Mouse (Mus musculus) yolk sac, embryonic 10.5 days (tissue): Measurements from ENCODE around the gene Aox2.
"Not testable (repeated sequence)": the region's sequence is repeated elsewhere in the genome, so short reads cannot be mapped to it uniquely, and the experiment has no call there.

Source experiments
- DNase-seq: peaks from one replicate; pipeline ENCODE4 v3.0.0-alpha.2; 2017; ENCODE audit warnings: low spot score

Gene Aox2

DNA sequence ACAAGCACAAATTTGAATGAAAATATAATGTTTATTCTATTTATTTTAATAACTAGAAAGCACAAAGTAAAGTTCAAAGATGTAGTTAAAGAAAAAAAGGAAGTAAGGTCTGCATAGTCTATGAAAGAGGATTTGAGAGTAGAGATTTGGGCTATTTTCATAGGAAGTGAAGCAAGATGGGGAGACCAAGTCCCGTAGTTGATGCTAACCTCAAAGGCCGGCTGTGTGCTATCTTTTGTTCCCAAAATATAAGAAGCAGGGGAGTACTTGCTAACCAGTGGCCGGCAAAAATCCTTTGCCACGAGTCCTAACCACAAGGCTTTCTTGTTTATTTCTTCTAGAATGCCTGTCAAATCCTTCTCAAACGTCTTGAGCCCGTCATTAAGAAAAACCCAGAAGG lies 70.6 kb downstream of the Aox2 start:
- no peak for DNase-seq

DNA sequence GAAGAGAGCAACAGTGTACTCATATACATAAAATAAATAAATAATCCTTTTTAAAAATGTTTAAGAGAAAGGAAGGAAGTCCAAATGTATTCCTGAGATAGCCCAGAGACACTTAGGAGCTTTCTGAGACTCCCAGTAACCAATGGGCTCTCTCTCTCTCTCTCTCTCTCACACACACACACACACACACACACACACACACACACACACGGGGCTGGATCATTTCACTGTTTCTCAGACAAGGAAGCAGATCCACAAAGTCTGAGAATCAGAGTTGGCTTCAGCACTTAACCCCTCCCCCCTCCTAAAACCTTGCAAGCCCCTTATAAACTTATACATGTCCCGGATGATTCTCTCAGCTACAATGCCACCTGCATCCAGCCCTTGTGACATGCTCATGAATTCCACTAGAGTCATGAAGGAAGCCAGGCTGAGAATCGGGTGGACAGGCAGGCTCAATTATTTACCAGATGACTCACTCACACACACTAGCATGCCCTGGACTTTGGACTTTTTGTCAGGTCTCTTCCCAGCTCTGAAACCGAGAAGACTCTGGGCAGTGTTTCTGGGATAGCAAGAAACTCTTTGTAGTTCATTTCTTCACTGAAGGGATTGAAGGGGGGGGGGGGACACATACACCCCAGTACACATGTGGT lies 75.2 kb downstream of the Aox2 start:
- DNase-seq, result peak; percentile 85

DNA sequence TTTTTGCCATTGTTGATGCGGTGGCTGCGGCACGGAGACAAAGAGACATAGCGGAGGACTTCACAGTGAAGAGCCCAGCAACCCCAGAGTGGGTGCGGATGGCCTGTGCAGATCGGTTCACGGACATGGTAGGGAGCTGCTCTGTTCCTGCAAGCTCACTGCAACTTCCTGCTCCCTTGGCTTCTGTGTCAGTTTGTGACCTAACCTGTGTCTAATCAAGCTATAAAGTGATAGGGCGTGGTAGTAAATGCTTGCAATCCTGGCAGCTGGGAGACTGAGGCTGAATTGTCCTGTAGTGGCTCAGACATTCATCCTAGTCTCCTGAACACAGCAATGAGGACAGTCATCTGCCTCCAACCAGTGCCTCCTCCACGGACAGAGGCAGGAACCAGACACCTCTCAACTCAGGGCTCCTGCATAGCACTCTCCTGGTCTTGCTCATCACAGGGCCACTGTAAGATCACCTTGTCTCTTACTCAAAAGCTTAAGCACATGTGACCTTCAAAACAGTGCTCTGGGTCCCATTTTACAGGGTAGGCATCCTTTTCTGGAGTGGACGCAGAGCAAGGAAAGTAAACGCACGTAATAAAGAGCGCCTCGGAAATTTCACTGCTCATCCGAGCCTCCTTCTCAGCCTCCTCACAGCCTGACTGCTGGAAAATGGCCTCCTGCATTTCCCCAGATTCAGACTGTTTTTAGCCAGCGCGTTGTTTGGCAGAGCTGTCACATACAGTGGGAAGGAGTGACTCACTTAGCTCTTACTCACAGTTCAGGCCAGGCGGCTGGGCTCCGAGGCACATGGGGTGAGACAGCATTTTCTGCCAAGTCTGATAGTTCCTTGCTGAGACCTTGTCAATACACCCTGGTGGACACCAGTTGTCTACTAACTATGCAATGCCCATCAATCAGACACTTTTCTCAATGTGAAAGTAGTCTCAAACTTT lies 81.1 kb downstream of the Aox2 start:
- no peak for DNase-seq

DNA sequence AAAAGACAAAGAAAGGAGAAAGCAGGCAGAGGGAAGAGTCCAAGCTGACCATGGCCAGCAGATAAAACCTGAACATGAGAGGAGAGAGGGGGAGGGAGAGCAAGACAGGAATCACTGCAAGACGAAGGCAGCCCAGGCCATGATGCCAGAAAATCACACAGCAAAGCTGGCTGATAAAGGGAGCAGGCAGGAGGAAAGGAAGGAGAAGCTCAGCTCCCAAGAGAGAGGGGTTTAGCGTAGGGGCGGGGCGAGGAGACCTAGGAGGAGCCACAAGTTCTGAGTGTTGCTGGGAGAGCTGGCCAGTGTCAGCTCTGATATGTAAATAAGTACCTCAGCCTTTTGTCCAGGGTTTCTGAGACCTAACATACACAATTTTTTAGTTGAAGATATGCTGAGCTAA lies 84.2 kb downstream of the Aox2 start:
- DNase-seq, result no peak

DNA sequence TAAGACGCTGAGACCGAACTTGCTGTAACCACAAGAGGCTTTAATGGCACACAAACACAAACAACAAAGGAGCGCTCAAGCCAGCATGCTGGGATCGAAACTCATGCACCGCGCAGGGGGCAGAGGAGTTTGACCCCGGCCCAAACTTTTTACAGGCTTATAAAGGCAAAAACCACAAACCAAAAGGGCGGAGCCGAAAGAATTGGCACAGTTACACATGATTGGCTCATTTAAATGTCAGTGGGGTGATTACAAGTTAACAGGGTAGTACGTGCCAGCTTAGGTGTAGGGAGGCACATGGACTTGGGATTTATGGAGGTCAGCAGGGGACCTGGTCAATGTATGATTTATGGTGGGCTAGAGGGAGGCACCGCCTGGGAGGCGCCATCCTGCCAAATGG lies 86.4 kb downstream of the Aox2 start:
- DNase-seq, result no peak

DNA sequence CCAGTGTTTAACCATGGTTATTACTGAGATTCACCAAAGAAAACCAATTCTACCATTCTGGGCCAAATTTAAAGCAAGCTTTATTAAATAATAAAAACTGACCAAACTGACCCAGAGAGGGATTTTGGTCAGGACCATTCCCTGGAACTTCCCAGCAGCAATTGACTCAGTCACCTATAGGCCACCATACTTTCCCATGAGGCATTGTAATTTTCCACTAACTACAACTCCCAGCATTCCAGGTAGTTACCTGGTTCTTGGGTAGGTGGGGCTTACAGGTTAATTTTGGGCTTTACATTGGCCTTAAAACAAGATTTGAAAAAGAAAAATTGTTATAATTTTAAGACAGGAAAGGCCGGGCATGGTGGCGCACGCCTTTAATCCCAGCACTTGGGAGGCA lies 87.7 kb downstream of the Aox2 start:
- no peak for DNase-seq

DNA sequence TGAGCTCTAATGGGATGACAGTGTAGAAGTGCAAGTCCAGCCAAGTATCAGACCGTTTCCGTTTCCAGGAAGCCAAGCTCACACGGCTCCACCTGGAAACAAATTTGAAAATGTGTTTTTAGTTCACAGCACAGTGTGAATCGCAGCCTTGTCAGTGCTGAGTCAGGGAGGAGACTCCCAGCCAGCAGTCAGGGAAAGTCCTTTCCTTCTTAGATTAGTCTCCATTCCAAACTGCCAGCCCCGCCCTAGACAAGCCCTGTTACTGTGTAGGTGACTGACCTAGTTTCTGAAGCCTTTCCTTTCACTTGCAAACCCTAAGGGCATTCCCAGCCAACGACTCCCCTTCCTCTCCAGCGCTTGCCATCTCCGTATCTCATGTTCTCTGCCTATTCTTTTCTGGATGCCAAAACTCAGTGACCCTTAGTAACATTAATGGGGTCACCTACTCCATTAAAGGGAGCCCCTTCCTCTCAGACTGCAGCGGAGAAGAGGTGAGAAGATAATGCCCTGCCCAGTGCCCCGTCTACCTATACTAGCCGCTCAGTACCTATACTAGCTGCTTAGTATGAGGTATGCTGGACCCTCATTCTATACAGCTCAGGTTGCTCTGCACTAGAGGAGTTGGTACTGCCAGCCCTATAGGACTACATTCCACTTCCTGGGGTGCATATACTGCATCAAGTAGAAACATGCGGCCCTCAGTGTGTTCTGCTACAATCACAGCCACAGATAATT lies 88.8 kb downstream of the Aox2 start:
- no peak for DNase-seq

DNA sequence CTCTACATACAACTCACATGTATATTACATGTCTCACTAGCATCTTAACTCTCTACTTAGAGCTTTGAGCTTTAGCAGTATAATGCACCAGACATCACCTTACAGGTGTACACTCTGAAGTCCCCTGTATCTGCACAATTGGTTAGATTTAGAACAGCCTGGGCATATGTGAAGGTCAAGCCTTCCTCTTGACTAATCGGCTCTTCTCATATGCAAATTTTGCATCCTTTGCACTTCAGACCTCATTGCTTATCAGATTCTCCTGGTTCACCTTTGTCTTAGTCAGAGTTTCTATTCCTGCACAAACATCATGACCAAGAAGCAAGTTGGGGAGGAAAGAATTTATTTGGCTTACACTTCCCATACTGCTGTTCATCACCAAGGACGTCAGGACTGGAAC lies 91.6 kb downstream of the Aox2 start:
- no peak for DNase-seq

DNA sequence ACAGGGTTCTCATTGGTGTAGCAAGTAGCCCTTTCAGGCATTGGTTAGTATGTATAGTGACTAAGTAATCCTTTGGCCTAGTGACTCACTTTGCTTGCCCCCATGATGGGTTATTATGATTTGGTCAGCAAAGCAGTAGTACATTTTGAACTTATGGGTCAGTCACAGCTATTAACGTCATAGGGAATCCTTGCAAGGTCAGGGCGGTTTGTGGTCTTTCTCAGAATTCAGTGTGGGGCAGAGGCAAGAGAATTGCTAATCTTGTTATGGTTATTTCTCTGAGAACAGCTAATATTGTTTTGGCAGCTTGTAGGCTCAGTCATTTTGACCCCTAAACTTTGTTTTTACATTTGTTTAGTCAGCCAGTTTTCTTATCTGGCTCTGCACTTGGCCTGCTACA lies 96.1 kb downstream of the Aox2 start:
- not testable (repeated sequence) for DNase-seq

DNA sequence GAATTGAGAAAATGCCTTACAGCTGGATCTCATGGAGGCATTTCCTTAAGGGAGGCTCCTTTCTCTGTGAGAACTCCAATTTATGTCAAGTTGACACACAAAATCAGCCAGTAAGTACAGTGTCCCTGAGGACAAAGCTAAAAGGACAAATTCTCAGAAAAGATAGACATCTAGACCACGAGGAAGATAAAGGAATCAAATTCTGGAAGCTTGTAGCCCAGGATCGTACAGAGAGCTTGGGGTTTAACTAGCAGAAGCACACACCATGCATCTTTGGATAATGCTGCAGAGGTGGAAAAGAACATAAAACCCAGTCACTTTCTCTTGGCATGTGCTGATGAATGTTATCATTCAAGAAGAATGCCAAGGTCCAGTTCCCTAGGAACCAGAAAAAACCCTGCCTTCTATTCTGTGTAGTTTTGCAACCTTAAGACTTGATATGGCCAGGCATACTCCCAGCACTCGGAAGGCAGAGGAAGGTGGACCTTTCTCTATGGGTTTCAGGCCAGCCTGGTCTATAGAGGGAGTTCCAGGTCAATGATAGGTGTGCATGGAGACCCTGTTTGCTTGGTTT lies 97.5 kb downstream of the Aox2 start:
- DNase-seq, result no peak

DNA sequence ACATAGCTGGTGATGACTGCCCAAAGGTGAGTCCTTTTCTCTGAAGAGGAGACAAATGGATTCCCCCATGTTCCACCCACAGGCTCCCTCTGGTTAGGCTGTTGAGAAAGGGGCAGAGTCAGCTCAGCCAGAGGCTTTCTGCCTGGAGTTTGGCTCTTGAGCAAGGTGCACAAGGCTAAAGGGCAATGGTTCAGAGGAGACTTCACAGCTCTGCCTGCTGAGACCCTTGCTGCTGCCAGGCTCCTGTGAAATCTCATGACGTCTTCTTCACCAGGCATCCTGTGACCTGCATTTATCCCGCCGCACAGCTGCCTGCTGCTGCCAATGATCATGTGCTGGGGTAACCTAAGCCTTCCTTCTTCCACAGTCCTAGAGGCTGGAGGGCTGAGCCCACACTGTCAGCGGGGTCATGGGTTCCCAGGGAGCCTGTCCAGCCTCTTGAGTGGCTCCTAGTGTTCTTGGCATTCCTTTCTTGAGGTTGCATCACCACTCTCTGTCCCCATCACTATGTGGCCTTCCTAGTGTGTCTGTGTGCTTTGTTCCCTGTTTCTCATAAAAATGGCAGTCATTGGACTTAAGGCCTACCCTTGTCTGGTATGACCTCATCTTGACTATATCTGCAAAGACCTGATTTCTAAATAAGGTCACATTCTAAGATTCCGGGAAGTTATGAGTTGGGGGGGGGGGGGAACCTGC lies 104.6 kb downstream of the Aox2 start:
- no peak for DNase-seq

DNA sequence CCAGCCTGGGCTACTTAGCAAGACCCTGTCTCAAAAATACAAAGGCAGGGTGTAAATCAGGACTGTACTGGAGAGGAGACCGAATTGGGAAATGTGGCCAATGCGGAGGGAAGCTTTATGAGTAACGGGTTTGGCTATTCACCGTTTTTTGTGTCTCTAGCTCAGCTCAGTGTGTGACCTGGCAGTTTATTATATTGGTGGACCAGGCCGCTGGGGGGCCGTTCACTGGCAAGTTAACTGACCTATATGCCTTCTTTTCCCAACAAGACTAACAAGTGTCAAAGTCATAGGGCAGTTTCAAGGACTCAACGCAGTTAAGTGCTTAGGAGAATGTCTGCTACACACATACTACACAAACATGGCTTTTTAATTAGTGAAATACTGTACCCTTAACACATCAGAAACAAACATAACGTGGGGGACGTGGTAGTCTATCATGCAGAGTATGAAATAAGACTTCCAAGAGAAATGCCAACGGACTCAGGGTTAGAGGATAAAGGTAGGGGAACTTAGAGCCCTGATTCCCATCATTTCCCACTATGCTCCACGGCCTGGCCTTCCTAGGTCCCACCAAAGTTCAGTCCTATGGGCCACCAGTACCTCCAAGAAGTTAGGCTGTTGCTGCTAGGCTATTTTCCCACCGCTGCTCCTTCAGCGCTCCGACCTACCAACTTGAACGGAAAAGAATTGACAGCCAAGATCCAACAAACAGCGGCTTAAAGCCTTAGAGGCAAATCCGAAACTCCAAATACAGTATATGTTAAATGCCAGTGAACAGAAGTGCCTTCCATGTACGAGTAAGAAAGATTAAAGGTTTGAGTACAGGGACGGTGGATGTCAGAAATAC lies 113.5 kb downstream of the Aox2 start:
- DNase-seq, result no peak

DNA sequence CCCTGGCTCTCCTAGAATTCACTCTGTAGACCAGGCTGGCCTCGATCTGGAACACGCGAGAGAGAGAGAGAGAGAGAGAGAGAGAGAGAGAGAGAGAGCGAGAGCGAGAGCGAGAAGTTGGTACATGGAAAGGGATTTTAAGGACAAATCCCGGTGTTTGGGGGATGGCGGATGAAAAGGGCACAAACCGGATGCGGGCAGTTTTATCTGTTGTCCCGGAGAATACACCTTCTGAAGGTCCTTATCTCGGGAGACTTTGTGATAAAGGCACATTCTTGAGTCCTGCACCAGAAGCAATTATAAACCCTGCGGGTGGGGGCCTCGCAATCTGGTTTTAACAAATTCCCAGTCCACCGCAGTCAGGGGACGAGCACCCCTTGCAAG lies 114.1 kb downstream of the Aox2 start:
- no peak for DNase-seq

DNA sequence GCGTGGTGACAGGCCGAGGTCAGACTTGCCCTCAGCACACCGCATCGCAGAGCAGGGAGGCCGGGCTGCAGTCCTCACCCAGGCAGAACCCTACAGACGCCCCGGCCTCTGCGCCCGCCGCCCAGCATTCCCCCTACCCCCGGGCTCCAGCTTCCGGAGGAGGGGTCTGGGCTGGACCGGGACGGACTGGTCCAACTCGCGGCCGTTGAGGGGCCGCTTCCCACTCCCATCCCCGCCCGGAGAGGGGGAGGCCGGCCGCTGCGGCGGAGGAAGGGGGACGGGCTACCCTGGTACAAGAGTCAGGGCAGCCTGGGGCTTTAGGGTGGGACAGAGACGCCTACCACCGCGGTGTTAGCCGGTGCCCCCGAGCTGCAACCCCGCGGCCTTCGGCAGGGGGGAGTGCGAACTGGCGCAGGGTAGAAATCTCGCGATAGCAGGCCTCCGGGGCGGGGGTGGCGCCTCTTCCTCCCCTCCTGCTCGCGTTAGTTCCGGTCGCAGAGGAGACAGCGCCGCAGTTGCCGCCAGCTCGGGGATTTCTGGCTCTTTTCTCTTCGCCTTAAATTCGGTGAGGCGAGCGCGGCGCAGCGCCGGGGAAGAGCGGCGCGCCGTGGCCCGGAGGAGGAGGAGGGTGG lies 114.6 kb downstream of the Aox2 start, which contains the start of gene Bzw1:
Gene Bzw1 (plus strand): TSS at position 247 of the 632 bp plus-strand sequence.
- DNase-seq, result peak; percentile 95

DNA sequence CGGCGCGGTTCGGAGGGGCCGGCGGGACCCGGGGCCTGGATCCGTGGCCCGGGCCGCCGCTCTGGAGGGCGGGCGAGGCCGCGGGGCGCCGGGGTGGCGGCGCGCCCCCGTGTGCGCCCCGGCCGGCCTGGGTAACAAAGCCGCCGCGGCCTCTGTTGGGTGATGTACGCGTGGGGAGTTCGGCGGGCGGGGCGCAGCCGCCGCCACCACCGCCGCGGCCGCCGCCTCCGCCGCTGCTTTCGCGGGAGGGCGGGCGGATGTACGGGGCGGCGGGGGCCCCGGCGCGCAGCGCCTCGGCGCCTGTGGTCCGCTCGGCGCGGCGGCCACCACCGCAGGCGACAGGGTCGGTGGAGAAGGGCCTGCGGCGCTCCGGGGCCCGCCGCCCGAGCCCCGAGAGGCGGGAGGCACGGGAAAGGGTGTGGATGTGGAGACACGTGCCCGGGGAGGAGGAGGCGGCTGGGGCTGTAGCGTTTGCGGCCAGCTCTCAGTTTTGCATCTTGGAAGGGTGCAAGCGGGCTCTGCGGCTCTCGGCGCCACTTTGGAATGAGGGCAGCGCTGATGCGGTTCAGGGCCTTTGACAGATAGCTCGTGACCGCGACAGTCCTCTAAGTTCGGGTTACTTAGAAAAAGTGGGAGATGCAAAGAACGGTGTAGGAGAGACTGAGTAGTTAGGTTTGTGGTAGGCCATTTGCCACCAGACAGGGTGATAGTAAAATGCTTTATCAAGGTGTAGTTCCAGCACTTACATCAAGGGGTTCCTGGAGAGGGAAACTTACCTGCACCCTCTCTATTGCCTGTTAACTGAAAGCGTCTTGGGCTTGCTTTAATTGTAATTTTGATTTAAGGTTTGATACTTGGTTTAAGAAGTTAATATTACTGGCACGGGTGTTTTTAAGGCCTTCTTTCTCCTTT lies 115.4 kb downstream of the Aox2 start:
- peak; percentile 42 for DNase-seq

DNA sequence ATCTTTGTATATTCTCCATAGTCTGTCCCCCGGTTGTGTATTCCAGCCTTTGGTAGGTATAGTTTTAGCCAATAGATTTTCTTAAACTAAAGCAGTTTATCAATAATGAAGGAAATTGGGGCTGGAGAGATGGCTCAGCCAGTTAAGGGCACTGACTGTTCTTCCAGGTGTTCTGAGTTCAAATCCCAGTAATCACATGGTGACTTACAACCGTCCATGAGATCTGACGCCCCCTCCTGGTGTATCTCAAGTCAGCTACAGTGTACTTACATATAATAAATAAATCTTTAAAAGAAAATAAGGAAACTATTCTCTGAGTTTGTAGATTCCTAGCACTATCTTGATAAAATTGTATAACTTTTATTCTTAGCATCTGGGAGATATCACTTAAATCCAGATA lies 117.2 kb downstream of the Aox2 start:
- DNase-seq, result no peak

DNA sequence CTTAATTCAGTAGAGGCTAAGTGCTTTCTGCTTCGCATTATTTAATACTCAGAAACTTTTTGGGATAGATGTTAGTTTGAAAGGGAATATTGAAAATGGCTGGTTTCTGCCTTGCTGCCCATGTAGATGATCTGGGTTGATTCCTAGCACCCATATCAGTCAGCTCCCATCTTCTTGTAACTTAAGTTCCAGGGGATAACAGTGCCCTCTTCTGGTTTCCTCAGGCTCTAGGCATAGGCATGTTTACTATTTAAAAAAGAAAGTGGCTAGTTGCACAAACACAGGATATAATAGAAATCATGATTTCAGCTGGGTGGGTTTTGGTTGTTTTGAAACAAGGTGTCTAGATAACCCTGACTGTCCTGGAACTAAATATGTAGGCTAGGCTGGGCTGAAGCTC lies 118.1 kb downstream of the Aox2 start:
- no peak for DNase-seq

DNA sequence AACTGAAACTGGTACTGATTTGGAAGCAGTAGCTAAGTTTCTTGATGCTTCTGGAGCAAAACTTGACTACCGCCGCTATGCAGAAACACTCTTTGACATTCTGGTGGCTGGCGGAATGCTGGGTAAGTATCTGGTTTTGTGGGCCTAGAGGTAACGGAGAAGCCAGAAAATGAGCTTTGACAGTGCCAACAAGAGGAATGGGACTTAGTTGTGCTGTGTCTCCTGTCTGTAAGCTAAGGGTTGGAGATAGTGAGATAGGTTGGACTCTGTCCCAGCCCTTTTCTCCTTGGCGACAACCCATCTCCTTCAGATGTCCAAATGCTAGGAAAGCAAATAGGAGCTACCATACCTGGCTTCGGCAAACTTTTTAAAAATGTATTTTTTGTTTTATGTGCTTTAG lies 119.6 kb downstream of the Aox2 start:
- no peak for DNase-seq

DNA sequence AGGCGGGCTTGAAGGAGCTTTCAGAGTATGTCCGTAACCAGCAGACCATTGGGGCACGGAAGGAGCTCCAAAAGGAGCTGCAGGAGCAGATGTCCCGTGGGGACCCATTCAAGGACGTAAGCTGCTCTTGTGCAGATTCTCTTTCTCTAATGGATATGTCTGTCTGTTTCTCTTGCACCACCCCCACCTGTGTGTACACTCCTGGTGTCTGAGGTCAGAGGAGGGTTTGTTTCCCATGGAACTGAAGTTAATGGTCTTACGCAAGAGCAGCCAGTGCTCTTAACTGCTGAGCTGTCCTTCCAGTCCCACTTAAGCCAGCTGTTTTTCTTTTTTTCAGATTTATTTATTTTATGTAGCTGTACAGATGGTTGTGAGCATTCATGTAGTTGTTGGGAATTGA lies 123.3 kb downstream of the Aox2 start:
- peak; percentile 77 for DNase-seq
